8 mouse cellular contexts compared by ENCODE assay signal in the genomic region with DNA sequence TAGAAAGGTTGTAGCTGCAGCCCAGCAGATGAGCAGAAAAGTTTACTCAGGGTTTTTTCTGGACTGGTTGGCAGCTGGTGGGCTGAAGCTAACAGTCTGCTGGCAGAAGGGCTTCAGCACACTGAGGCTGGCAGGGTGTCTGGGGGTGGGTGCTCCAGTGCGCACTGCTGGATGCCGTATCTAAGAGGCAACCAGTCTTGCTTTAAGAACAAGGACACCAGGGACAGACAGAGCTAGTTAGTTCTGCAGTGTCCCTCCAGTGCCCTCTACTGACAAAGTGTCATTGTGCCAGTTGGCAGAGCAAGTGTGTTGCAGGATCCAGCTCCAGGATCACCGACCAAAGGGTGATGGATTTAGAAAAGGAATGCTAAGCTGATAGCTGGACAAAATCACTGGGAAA. TPM values are rescaled to one million over a fixed set of nuclear protein-coding genes. Genes with fewer than 3 reads are reported as not detected.
DNase-seq lines count a peak whose midpoint lies in the region; ATAC-seq and TF ChIP-seq lines count a peak whose summit lies in the region.

No protein-coding gene starts in this region.

- no peak overlapping the region for H3K9ac ChIP-seq in CH12.LX (ENCODE audit: insufficient read depth, low read depth)
- H3K9ac ChIP-seq in lung, embryonic 16.5 days (ENCODE audit: low read length): no peak overlapping the region

- H3K4me1 ChIP-seq in CH12.LX (ENCODE audit: control insufficient read depth in 1 of 2, insufficient read depth in 2 of 2): peaks cover 0 to 10% of the 10 kb centered on the region in 2 experiments; a peak in 3 of 4 replicates
- no peaks in the 10 kb centered on the region for H3K4me1 ChIP-seq in lung, embryonic 16.5 days (replicated peaks; ENCODE audit: control insufficient read depth, insufficient read depth, low read length)

- dilution Hi-C loops in CH12.LX (cut with MboI; ENCODE audit: extremely low pct_ligation_motif_present, extremely low pct_unique_long_range_greater_than_20kb, low sequenced_read_pairs): no loop called here

- no peaks in the 10 kb centered on the region for H3K79me2 ChIP-seq in CH12.LX (replicated peaks; ENCODE audit: control insufficient read depth, extremely low read depth, insufficient read depth, poor library complexity, severe bottlenecking)

- no peaks in the 10 kb centered on the region for H3K27me3 ChIP-seq in CH12.LX (replicated peaks)
- peaks cover 4% of the 10 kb centered on the region; the same call in 1 of the 2 replicates for H3K27me3 ChIP-seq in lung, embryonic 16.5 days (ENCODE audit: control insufficient read depth, insufficient read depth, low read depth, low read length)

- H3K27ac ChIP-seq in CH12.LX (ENCODE audit: insufficient read depth, low read depth): no peak overlapping the region
- no peak overlapping the region for H3K27ac ChIP-seq in lung, embryonic 16.5 days (ENCODE audit: low read length)

- WGBS in lung, embryonic 16.5 days: 9% methylated on average over 3 of the region's 3 CpGs

- no peak overlapping the region for H3K4me2 ChIP-seq in CH12.LX (ENCODE audit: insufficient read depth, low read depth, poor library complexity, severe bottlenecking)
- no peak overlapping the region for H3K4me2 ChIP-seq in lung, embryonic 16.5 days (ENCODE audit: low read depth, low read length)

- no peak for TF ChIP-seq POLR2A in CH12.LX (IDR thresholded peaks at IDR 0.05; ENCODE audit: low read depth, low read length)

- no peaks in the 10 kb centered on the region for H3K36me3 ChIP-seq in CH12.LX (replicated peaks in 1 of 2; ENCODE audit: control insufficient read depth in 1 of 2, insufficient read depth in 1 of 2, low read length in 1 of 2)
- no peaks in the 10 kb centered on the region for H3K36me3 ChIP-seq in lung, embryonic 16.5 days (ENCODE audit: control insufficient read depth, insufficient read depth, low read length)

- intact Hi-C loops in heart, postnatal 10 days (cut with DNase I): loop anchor here (1.0 to 2.0 kb wide), 2 partner anchors 103 to 227 kb away; no protein-coding TSS in a partner anchor

- TF ChIP-seq CTCF in CH12.LX (conservative IDR thresholded peaks at IDR 0.05 in 1 of 2, IDR thresholded peaks at IDR 0.05 in 1 of 2; ENCODE audit: low read depth in 2 of 2, low read length in 2 of 2): peak; percentile 13 to 75; a peak in 2 of 4 replicates

- peak; percentile 66 for ATAC-seq in lung, embryonic 16.5 days (ENCODE audit: low read depth)
- no peak for ATAC-seq in monocyte, adult 5-6 weeks (replicated peaks; ENCODE audit: insufficient number of reproducible peaks, low FRiP score, low TSS enrichment, poor library complexity, severe bottlenecking)

- no peak for TF ChIP-seq EP300 in CH12.LX (IDR thresholded peaks at IDR 0.05; ENCODE audit: low read length)

- peak; percentile 74 for TF ChIP-seq RAD21 in CH12.LX (IDR thresholded peaks at IDR 0.05; ENCODE audit: low read depth, low read length)

- H3K4me3 ChIP-seq in CH12.LX (replicated peaks in 1 of 3; ENCODE audit: low read depth in 2 of 3, low read length in 2 of 3, poor library complexity in 1 of 3): no peak overlapping the region
- no peak overlapping the region for H3K4me3 ChIP-seq in lung, embryonic 16.5 days (ENCODE audit: low read length)

- DNase-seq in CH12.LX (ENCODE audit: extremely low read depth): peak; percentile 54
- DNase-seq in adrenal gland, adult 2 months: peak; percentile 83
- DNase-seq in embryo, embryonic 9.5 days (ENCODE audit: extremely low spot score): peak; percentile 42
- peak; percentile 74 to 78 for DNase-seq in heart, postnatal 10 days
- DNase-seq in kidney, postnatal 4 days: peak; percentile 66 to 76
- peak; percentile 63 for DNase-seq in retina, embryonic 14.5 days (ENCODE audit: low spot score)

- in situ Hi-C loops in CH12.LX (cut with MboI; ENCODE audit: low pct_ligation_motif_present, low pct_unique_long_range_greater_than_20kb, low sequenced_read_pairs): loop anchor here (25.0 kb wide), 1 partner anchor 234 kb away; the partner anchor contains the start of gene Dmp1

- no peaks in the 10 kb centered on the region for H3K9me3 ChIP-seq in CH12.LX (replicated peaks; ENCODE audit: low read length)
- H3K9me3 ChIP-seq in lung, embryonic 16.5 days (ENCODE audit: control insufficient read depth, low read length): no peaks in the 10 kb centered on the region

TF ChIP-seq in CH12.LX, 34 proteins besides CTCF, POLR2A, EP300 and RAD21:
- TF ChIP-seq CHD1 (IDR thresholded peaks at IDR 0.05; ENCODE audit: low read depth, low read length) (no peak), SMC3 (IDR thresholded peaks at IDR 0.05; ENCODE audit: low read depth, low read length) (peak; percentile 63)

RNA-seq across cellular contexts. Expression of gene Spp1, which starts 11.2 kb away (rescaled TPM):
- total RNA-seq in CH12.LX (2012; rRNA removed) (1.9 and 2.1 TPM in 2 replicates), CH12.LX (2014; rRNA removed) (25.7 and 27.0 TPM in 2 replicates)
- 10.2 and 10.4 TPM in 2 replicates for polyA plus RNA-seq in CH12.LX (2012; ENCODE audit: insufficient read length, low read depth)
- 100 to 1,000 TPM; 175 to 300 TPM for total RNA-seq in adrenal gland, adult 2 months (2021)
- 12.6 and 26.8 TPM in 2 replicates for polyA plus RNA-seq in adrenal gland, adult 2 months (2012; rRNA removed)
- total RNA-seq in heart, postnatal 10 days (2021): under 1 TPM in 1 of 2 experiments, not detected in 1; 0.17 TPM
- polyA plus RNA-seq in lung, embryonic 16.5 days (2015; fragmentation: Nextera tagmentation; extraction: Ambion mirVana): 4.5 and 90.3 TPM in 2 replicates
- 1.5 to 1.9 TPM (median 1.9 TPM) in 3 replicates for total RNA-seq in monocyte, adult 5-6 weeks (2017)

RNA-seq across cellular contexts. Expression of gene Pkd2, which starts 13.1 kb away (rescaled TPM):
- not detected in 2 replicates for total RNA-seq in CH12.LX (2012; rRNA removed)
- total RNA-seq in CH12.LX (2014; rRNA removed): not detected in 2 replicates
- not detected in 2 replicates for polyA plus RNA-seq in CH12.LX (2012; ENCODE audit: insufficient read length, low read depth)
- total RNA-seq in adrenal gland, adult 2 months (2021): 10 to 100 TPM; 33.0 to 44.4 TPM
- 21.9 and 33.1 TPM in 2 replicates for polyA plus RNA-seq in adrenal gland, adult 2 months (2012; rRNA removed)
- 10 to 100 TPM; 35.3 to 35.9 TPM for total RNA-seq in heart, postnatal 10 days (2021)
- polyA plus RNA-seq in lung, embryonic 16.5 days (2015; fragmentation: Nextera tagmentation; extraction: Ambion mirVana): 12.0 and 12.4 TPM in 2 replicates
- total RNA-seq in monocyte, adult 5-6 weeks (2017): 2.5 to 5.6 TPM (median 4.1 TPM) in 3 replicates

Comparison
In these comparisons a context has a peak if more than half of its experiments do, and no peak if none do; other contexts are left out.
1. RNA of gene Spp1, which starts 11.2 kb away (total RNA-seq): 175 to 300 TPM in adrenal gland, adult 2 months; 1.9 to 27.0 TPM in CH12.LX, 1.5 to 1.9 TPM in monocyte, adult 5-6 weeks and 0.17 TPM in heart, postnatal 10 days; every median in the first group is over 4 times any median in the second.
2. Peak in every context shown above with its lines, with median percentiles within 50 percentile points of each other: DNase-seq.